Mouse (Mus musculus) liver, embryonic 11.5 days (tissue): Measurements from ENCODE around the gene Nol12. TPM values are rescaled to one million over a fixed set of nuclear protein-coding genes. Genes with fewer than 3 reads are reported as not detected.
A peak's percentile ranks its signal among the peaks of the same experiment; 100 is the strongest.

ENCODE experiments used
- ATAC-seq: fragments of 200-750 bp; cut with Nextera tagmentation; replicated peaks from 2 replicates; pipeline ENCODE4 v1.8.0; 2017; ENCODE audit warnings: moderate number of reproducible peaks, mild to moderate bottlenecking, moderate TSS enrichment, moderate library complexity; ENCODE audit not compliant: low FRiP score
- DNase-seq: peaks from one replicate; pipeline ENCODE4 v3.0.0-alpha.2; 2017; ENCODE audit warnings: low spot score
- H3K27ac ChIP-seq: fragments of 300-500 bp; sonication (generic); 2 replicates; pipeline ENCODE4 v1.5.1; 2014; ENCODE audit warnings: mild to moderate bottlenecking, low read depth, low read length, control low read depth
- H3K27me3 ChIP-seq: fragments of 300-500 bp; sonication (generic); replicated peaks from 2 replicates; pipeline ENCODE4 v1.6.1; 2014; ENCODE audit warnings: low read length, mixed read lengths; ENCODE audit not compliant: control insufficient read depth, insufficient read depth
- H3K36me3 ChIP-seq: fragments of 300-500 bp; sonication (generic); 2 replicates; pipeline ENCODE4 v1.6.1; 2014; ENCODE audit warnings: mild to moderate bottlenecking, low read length, moderate library complexity, mixed read lengths; ENCODE audit not compliant: control insufficient read depth, insufficient read depth
- H3K4me1 ChIP-seq: fragments of 300-500 bp; sonication (generic); replicated peaks from 2 replicates; pipeline ENCODE4 v1.6.1; 2014; ENCODE audit warnings: low read length, mixed read lengths; ENCODE audit not compliant: control insufficient read depth, insufficient read depth
- H3K4me2 ChIP-seq: fragments of 300-500 bp; sonication (generic); 2 replicates; pipeline ENCODE4 v1.6.1; 2014; ENCODE audit warnings: mild to moderate bottlenecking, control low read depth, moderate library complexity
- H3K4me3 ChIP-seq: fragments of 300-500 bp; sonication (generic); 2 replicates; pipeline ENCODE4 v1.5.1; 2014; ENCODE audit warnings: low read depth, low read length, control low read depth
- H3K9ac ChIP-seq: fragments of 300-500 bp; sonication (generic); 2 replicates; pipeline ENCODE4 v1.6.1; 2014; ENCODE audit warnings: low read depth, low read length, control low read depth
- H3K9me3 ChIP-seq: fragments of 300-500 bp; sonication (generic); 2 replicates; pipeline ENCODE4 v1.6.1; 2016; ENCODE audit warnings: low read length, inconsistent platforms, mixed read lengths; ENCODE audit not compliant: control insufficient read depth
- WGBS: fragments of 180-500 bp; shearing (Covaris S2); extraction: QIAGEN DNeasy Blood & Tissue Kit; methylation state at CpG from one replicate; pipeline ENCODE4 v1.1.7; 2014; 5-methylcytosine and 5-hydroxymethylcytosine counted together
- polyA plus RNA-seq: library from polyadenylated mRNA; unstranded; fragments of >200 nt; fragmentation: Nextera tagmentation; extraction: Ambion mirVana; gene quantifications from 2 replicates; pipeline ENCODE4 v1.2.1, GENCODE M21; 2014

Nol12 gene
- polyA plus RNA-seq, 1 experiment from 2014 or later: 75.3 TPM

- ATAC-seq (no peak), DNase-seq (no peak)
- no peak overlapping the region for H3K4me2 ChIP-seq
- no peak overlapping the region for H3K4me3 ChIP-seq
- H3K27me3 ChIP-seq: no peaks in the 10 kb centered on the region
- no peak overlapping the region for H3K9ac ChIP-seq
- H3K4me1 ChIP-seq: peaks cover 7% of the 10 kb centered on the region
- H3K9me3 ChIP-seq: no peaks in the 10 kb centered on the region
- no peak overlapping the region for H3K27ac ChIP-seq
- H3K36me3 ChIP-seq: no peaks in the 10 kb centered on the region
- 73% methylated on average over 7 of the region's 7 CpGs for WGBS
Observed at GRCm38 (mm10) chr15:78973950-78974349, 39.2 kb downstream of the Nol12 start.

- no peak overlapping the region for H3K27ac ChIP-seq
- WGBS: 83% methylated on average over 8 of the region's 8 CpGs
- no peak overlapping the region for H3K9ac ChIP-seq
- no peaks in the 10 kb centered on the region for H3K36me3 ChIP-seq
- ATAC-seq: no peak
- no peaks in the 10 kb centered on the region for H3K9me3 ChIP-seq
- H3K4me2 ChIP-seq: no peak overlapping the region
- no peaks in the 10 kb centered on the region for H3K27me3 ChIP-seq
- no peak overlapping the region for H3K4me3 ChIP-seq
- DNase-seq: no peak
- H3K4me1 ChIP-seq: peaks cover 18% of the 10 kb centered on the region
Observed at GRCm38 (mm10) chr15:78977676-78978159, 43.0 kb downstream of the Nol12 start.

- 20% methylated on average over 4 of the region's 4 CpGs for WGBS
Observed at GRCm38 (mm10) chr15:78978875-78979274, 44.1 kb downstream of the Nol12 start.

GRCm38 (mm10) chr15:78980084-78980483, 45.4 kb downstream of the Nol12 start:
- no peak overlapping the region for H3K27ac ChIP-seq
- no peaks in the 10 kb centered on the region for H3K27me3 ChIP-seq
- WGBS: 87% methylated on average over 4 of the region's 4 CpGs
- no peak overlapping the region for H3K9ac ChIP-seq
- no peak for ATAC-seq
- no peaks in the 10 kb centered on the region for H3K36me3 ChIP-seq
- peaks cover 33% of the 10 kb centered on the region for H3K4me1 ChIP-seq
- no peaks in the 10 kb centered on the region for H3K9me3 ChIP-seq
- H3K4me3 ChIP-seq: no peak overlapping the region
- H3K4me2 ChIP-seq: no peak overlapping the region
- DNase-seq: no peak

More at GRCm38 (mm10) chr15:78978875-78979274, 44.1 kb downstream of the Nol12 start:
- H3K4me1 ChIP-seq: peaks cover 21% of the 10 kb centered on the region
- DNase-seq (peak; percentile 46), ATAC-seq (no peak)
- no peaks in the 10 kb centered on the region for H3K27me3 ChIP-seq
- H3K36me3 ChIP-seq: no peaks in the 10 kb centered on the region
- H3K9me3 ChIP-seq: no peaks in the 10 kb centered on the region
- H3K4me3 ChIP-seq: no peak overlapping the region
- no peak overlapping the region for H3K9ac ChIP-seq
- peak overlapping the region; percentile 55 for H3K27ac ChIP-seq
- 0 out of 2 replicates have a peak overlapping the region, but pooled peaks have one; percentile 18 for H3K4me2 ChIP-seq

- H3K27me3 ChIP-seq: no peaks in the 10 kb centered on the region
- peak; percentile 87 for ATAC-seq
- under 1% methylated on average over 65 of the region's 67 CpGs for WGBS
- H3K4me2 ChIP-seq: peak overlapping the region; percentile 88
- H3K36me3 ChIP-seq: no peaks in the 10 kb centered on the region
- H3K4me1 ChIP-seq: peaks cover 45% of the 10 kb centered on the region
- H3K27ac ChIP-seq: peak overlapping the region; percentile 99
- no peaks in the 10 kb centered on the region for H3K9me3 ChIP-seq
- peak; percentile 88 for DNase-seq
- H3K4me3 ChIP-seq: peak overlapping the region; percentile 92
- peak overlapping the region; percentile 88 for H3K9ac ChIP-seq
Observed at GRCm38 (mm10) chr15:78982658-78983435, 48.1 kb downstream of the Nol12 start.

GRCm38 (mm10) chr15:78983436-78984285, 48.9 kb downstream of the Nol12 start:
- Histone ChIP-seq H3K27ac (peak overlapping the region; percentile 99), H3K4me1 (peaks cover 41% of the 10 kb centered on the region), H3K4me3 (peak overlapping the region; percentile 92), H3K9ac (peak overlapping the region; percentile 88), H3K4me2 (peak overlapping the region; percentile 88), H3K9me3 (no peaks in the 10 kb centered on the region), H3K36me3 (peaks cover 5% of the 10 kb centered on the region; the same call in 1 of the 2 replicates), H3K27me3 (no peaks in the 10 kb centered on the region)
- DNase-seq (peak; percentile 80), ATAC-seq (peak; percentile 70)
- WGBS: under 1% methylated on average over 21 of the region's 21 CpGs

- peaks cover 34% of the 10 kb centered on the region for H3K4me1 ChIP-seq
Observed at GRCm38 (mm10) chr15:78984286-78984778, 49.6 kb downstream of the Nol12 start.

GRCm38 (mm10) chr15:78986536-78987220, 51.9 kb downstream of the Nol12 start:
- no peak overlapping the region for H3K9ac ChIP-seq
- no peak overlapping the region for H3K4me3 ChIP-seq
- H3K9me3 ChIP-seq: no peaks in the 10 kb centered on the region
- H3K4me2 ChIP-seq: no peak overlapping the region
- DNase-seq (no peak), ATAC-seq (no peak)
- H3K27ac ChIP-seq: no peak overlapping the region
- H3K4me1 ChIP-seq: peaks cover 31% of the 10 kb centered on the region
- peaks cover 26% of the 10 kb centered on the region for H3K36me3 ChIP-seq
- no peaks in the 10 kb centered on the region for H3K27me3 ChIP-seq
- 62% methylated on average over 11 of the region's 11 CpGs for WGBS

More at GRCm38 (mm10) chr15:78984286-78984778, 49.6 kb downstream of the Nol12 start:
- Histone ChIP-seq H3K27me3 (no peaks in the 10 kb centered on the region), H3K4me2 (peak overlapping the region; percentile 88), H3K4me3 (peak overlapping the region; percentile 92), H3K36me3 (peaks cover 7% of the 10 kb centered on the region; the same call in 1 of the 2 replicates), H3K9me3 (no peaks in the 10 kb centered on the region), H3K27ac (peak overlapping the region; percentile 99), H3K9ac (peak overlapping the region; percentile 17; the same call in 1 of the 2 replicates)
- 24% methylated on average over 5 of the region's 5 CpGs for WGBS
- ATAC-seq: no peak
- DNase-seq: no peak
